Mouse (Mus musculus) layer of hippocampus, adult 9-10 months (tissue): ENCODE data around the gene Srrm4.
A peak's percentile ranks its signal among the peaks of the same experiment; 100 is the strongest.

Experiments used
- DNase-seq: peaks from one replicate; pipeline ENCODE4 v3.0.0; 2022; ENCODE audit warnings: low spot score

The Srrm4 gene

DNA sequence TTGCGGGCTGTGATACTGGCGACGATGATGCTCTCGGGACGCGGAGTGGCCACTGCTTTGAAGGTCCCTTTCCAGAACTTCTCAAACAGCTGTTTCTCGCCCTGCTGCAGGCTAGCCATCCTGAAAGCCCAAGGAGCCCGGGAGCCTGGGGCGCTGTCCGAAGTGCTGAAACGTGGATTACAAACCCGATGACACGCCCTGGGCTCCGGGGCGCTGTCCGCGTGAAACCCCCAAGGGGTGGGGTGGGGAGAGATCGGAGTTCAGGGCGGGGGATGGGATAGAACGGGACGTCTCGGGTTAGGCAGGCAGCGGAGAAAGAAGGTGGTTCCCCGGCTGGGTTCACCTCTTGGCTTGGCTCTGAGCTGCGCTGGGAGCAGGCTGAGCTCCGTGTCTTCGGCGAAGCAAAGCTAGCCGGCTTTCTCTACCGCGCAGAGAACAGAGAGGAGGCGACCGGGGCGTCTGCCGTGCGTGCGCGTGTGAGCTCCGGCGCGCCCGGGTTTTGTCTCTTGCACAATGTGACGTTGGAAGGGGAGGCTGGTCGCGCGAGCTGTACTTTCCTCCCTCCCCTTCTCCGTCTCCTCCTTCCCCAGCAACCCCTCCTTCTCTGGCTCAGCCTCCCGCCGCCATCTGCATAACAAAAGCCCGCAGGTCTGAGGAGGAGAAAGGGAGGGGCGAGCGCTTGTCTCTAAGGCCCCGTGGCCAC is at the start of gene Srrm4:
TSS of gene Srrm4 (minus strand) at position 472 of the 703 bp plus-strand sequence.
- DNase-seq, result peak; percentile 56

DNA sequence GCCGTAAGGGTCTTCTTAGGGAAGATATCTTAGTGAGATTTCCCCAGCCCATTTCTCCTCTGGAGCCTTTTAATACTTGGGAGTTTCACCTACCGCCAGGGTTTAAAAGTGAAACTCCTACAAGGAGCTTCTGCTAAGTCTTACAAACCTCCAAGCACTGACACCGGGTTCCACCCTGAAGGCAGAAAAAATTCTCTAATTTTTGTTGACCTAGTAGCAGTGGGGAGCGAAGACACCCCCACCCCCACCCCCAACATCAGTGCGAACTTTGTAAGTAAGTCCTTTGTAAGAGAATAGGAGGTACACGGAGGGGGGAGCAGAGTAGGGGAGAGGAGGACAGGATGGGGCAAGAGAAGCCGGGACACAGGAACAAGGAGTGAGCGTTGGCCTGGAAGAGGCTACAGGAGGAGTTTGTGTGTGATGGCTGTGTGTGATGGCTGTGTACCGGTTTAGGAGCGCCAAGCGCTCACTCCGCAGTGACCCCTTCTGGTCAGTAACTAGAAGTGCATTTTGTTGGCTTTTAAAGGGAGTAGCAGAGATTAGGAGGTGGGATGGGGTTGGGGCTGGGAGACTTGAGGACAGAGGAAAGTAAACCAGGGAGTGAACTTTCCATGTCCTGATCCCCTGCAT is 1.3 kb upstream of the Srrm4 start:
- no peak for DNase-seq

DNA sequence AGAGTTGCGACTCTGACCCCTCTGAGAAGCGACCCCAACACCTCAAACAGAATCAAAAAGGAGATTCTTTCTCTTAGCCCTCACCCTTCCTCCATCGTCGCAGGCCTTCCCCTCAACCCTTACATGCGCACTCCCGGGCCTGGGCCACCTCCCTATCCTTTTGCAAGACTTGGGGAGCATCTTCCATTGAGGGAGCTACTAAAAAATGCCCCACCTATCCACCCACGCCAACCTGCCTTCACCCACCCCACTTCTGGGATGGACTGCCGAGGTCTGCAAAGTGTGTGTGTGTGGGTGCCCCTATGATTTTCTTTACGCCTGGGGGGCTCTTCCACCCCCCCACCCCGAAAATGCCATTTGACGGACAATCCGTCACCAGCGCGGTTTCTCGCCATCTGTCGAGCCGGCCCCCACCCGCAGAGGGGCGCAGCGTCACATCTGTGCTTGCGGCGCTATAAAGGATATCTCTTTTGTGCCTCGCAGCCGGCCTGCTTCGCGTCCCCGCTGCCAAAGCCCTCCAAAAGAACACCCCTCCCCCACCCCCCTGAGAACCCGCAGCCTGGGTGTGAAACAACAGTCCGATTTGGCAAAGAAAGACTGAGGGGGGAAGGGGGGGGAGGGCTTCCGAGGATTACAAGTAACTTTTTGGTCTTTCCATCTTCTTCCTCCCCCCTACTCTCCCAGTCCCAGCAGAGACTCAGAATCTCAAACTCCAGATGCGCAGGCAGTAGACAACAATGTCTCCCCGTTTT is 608 bp upstream of the Srrm4 start:
- DNase-seq, result no peak

DNA sequence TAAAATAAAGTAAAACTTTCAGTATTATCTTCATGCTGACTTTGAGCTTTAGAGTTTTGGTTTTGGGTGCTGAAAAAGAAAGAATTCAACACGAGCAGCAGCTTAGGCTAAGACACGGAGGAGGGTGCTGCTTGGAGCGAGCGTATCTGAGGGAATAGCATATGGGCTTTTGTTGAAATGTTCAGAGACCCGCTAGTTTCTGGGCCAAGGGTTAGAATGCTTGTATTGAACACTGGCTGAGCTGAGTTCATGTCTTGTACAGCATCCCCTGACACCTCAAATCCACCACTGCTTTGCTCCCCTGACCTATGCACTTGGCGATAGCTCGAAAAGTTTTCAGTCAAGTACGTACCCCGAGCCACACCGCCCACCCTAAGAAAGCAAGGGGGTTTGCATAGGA is 919 bp downstream of the Srrm4 start:
- no peak for DNase-seq

DNA sequence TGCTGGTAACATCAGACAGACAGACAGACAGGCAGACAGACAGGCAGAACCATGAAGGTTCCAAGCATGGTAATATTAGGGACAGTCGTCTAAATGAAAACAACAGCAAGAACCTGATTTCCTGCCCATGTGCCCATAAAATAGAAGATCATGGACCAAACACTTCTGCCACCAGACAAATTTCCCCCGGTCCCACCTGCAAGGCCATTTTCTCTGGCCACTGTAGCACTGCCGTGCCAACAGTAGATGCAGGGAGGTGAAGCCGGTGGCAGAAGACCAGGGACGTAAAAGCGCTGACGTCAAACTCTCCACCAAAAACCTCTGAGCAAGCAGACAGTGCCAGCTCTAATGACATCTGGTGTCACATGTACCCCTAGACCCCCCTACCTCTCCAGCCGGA is 2.0 kb downstream of the Srrm4 start:
- DNase-seq, result no peak

DNA sequence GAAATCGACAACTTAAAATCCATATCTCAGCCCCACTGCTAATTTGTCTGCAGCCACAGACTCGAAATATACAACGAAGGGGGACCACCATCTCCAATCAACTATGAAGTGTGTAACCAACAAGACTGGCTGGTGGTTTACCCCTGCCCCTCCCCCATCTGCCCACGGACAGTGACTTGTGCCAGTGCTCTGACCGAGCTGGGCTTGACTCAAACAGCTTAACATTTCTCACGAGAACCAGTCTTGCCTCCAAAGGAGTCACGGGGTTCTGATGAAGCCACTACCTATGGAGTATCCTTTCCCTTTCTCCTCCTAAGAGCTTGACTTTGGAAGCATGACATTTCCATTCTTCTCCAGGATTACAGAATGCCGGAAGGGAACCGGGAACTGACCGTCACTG is 2.8 kb downstream of the Srrm4 start:
- DNase-seq, result no peak

DNA sequence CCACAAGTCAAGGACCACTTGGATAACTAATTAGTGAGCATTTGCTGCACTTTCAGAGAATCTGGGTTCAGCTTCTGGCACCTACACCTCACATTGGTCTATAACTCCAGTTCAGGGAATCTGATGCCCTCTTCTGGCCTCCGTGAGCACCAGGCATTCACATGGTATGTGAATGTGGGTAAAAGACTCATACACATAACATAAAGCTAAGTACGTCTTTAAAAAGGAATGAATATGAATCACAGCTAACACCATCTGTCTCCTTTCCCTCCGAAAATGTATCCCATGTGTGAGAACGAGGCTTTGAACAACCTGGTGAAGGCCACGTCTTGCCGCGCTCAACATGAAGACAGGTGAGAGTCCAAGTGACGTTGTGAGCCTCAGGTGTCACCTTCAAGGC is 12.1 kb downstream of the Srrm4 start:
- DNase-seq, result no peak

DNA sequence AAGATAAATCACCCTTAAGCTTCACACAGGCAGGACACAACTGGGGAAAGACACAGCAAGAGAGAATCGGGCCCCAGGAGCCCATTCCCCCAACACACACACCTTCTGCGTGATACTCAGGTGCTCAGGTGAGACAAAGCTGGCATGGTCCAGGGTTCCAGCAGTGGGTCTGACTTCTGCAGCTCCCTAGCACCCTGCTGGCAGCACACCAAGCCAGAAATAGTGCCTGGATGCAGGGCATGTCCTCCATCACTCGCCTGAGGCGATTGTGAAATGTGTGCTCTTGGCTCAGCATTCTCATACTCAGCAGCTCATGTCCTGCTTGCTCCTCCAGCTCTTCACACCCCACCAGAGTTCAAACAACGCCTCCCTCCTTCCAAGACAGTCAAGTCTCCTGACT is 14.5 kb downstream of the Srrm4 start:
- no peak for DNase-seq

DNA sequence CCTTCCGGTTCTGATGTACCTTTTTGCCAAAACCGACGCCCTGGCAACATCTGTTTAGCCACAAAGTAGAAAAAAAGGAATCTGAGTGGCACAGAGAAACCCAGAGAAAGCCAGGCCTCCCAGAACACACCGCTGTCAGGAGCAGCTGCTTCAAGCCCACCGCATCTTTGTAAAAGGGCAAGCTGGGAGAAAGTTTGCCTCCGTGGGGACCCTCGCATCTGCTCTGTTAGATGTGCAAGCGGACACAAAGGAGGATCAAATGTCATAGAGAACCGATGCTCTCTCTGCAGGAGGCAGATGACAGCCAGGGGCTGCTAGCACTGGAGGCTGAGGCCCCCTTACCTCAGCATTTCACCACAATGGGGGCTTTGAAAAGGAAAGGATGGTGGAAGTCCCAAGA is 18.3 kb downstream of the Srrm4 start:
- no peak for DNase-seq

DNA sequence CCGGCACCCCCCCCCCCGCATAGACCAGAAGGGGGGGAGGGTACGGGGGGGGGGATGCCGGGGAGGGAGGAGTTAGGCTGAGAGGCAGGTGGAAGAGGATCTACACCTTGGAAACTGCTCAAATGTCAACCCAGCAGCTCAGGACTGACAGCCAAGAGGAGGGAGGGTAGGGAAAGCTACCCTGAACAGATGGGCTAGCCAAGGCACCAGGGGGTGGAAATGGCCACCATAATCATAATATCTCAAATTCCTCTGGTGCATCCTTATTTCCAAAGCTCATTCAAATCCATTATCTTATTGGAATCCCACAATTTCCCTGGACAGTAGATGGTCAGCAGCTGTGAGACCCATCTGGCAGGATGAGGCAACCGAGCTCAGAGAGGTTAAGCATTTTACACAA is 19.7 kb downstream of the Srrm4 start:
- DNase-seq, result no peak

DNA sequence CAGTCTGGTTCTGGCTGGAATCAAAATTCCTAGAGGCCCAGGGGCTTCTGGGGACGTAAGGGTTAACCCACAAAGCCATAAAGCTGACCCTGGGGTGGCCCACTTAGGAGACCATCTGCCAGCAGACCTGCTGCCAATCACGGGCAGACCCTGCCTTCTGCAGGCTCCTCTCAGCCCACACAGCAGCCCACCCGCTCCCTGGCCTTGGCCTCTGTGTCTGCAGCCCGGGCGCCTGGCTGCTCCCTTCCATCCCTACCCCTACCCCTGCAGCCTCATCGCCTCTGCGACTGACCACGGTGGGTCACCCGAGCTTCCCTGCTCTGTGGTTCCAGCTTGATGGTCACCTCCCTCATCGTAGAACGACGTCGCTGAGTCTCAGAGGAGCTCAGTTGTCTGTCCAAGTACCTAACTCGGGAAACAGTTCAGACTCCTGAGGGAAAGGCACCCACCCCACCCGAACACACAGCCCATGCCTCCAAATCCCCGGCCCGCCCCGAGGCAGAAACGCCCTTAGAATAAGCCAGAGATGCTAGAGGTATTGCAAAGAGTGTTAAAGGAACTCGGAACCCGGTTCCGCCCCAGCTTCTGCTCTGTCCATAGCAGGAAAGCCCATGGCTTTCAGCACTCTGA is 20.3 kb downstream of the Srrm4 start:
- DNase-seq, result no peak

DNA sequence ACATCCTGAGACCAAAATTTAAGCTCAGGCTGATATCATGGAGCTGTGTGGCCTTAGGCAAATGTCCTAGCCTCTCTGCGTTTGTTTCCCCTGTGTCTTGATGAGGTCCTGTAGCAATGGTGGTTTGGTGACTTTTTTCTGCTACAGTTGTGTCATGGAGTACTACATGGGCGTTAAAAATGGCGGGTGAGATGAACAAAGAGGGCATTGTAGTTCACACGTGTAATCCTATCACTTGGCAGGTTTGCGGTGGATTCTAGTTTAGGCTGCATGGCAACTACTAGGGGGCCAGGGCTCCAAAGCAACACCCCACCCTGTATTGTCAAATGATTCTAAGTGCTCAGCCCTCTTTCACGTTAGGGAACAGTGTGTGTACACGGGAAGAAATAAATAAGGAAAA is 21.1 kb downstream of the Srrm4 start:
- no peak for DNase-seq

DNA sequence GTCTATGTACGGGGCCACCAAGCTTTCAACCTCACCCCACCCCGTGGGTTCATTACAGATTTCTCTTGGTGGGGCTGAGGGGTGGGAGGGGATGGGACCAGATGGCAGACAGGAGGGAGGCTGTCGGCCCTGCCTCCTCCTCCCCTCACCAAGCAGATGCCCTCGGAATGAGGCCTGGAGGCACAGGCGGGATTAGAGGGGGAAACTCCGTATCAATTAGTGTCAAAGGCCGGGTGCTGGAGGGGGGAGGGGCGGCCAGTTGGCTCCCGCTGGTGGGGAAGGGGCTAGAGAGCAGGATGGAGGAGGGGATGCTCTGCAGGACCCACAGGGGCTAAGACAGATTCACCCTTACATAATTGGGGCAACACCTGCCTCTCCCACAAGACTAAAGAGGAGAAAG is 22.0 kb downstream of the Srrm4 start:
- no peak for DNase-seq

DNA sequence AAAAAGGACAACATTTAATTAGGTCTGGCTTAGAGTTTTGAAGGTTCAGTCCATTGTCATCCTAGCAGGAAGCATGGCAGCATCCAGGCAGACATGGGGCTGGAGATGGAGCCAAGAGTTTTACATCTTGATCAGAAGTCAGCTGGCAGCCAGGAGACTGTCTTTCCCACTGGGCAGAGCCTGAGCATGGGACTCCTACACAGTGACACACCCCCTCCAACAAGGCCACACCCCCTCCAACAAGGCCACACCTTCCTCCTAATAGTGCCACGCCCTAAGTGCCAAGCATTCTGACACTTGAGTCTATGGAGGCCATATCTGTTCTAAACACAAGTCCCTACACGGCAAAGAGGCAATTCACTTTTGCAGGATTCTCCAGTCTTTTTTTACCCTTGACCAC is 23.6 kb downstream of the Srrm4 start:
- DNase-seq, result no peak

DNA sequence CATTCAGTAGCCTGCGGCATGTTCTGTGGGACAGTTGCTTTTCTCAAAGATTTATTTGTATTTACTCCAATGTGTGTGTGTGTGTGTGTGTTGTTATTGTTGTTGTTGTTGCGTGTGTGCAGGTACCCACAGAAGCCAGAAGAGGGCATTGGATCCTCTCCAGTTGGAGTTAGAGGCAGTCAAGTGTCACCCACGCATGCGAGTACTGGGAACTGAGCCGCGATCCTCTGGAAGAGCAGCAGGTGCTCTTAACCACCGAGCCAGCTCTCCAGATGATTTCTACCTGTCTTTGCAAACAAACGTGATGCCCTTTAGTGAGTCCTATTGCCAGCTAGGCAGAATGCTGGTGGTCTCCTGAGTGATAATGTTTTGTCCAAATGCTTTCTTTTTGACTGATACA is 24.3 kb downstream of the Srrm4 start:
- DNase-seq, result no peak

DNA sequence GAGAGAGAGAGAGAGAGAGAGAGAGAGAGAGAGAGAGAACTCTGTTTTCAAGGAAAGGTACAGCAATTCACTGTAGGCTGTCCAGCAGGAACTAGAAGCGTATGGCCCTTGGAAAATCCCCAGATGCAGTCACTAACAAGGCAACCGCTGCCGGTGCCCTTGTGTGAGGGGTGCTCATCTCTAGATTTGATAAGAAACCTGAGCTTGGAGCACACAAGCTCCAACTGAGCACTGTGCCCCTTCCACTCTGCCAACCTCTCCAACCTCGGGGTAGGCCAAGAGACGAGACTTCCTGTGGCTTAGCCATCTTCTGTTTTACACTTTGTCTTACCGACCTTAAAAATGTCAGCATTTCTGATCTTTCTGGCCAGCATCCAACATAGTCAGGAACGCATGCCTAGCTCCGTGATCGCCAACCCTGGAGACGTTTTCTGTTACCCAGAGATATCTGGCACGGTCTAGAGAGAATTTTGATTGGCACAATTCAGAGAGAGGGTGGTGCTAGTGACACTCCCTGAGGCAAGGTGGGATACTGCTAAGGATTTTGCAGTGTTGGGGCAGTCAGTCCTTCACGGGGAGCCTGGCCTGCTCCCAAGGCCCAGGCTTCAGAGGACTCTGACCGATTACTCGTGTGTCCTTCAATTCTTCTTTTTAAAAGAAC is 25.1 kb downstream of the Srrm4 start:
- DNase-seq, result no peak

DNA sequence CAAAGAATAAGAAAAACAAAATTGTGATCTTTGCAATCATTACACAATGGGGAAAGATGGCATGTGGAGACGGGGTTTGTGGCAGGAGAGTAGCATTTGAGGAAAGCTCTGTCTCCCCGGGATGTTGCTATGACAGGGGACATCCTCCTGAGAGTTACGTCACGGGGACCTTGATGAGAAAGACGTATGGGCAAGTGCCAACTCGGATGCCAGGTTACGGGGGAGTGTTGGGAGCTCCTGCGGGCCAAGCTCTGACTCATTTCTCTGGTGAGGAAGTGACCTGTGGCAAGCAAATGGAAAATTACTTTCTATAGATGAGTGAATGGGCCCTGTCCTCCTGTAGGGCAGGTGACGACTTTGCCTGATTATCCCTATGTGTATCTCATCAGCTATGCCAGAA is 26.0 kb downstream of the Srrm4 start:
- no peak for DNase-seq

DNA sequence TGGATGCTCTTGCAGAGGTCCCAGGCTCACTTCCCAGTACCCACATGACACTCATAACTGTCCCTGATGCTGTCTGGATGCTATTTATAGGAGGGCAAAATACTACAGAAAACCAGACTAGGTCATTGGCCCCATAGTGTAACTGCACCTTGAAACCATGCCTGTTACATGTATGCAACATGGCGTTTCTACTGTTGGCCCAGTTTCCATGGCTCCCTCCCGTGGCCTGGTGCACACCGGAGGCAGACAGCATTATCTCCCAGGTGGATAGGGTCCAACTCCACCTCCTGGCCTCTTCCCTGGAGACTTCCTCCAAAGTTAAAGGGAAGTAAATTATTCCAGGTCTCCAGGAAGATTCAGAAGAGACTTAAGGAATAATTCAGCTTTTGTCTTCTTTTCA is 27.2 kb downstream of the Srrm4 start:
- no peak for DNase-seq

DNA sequence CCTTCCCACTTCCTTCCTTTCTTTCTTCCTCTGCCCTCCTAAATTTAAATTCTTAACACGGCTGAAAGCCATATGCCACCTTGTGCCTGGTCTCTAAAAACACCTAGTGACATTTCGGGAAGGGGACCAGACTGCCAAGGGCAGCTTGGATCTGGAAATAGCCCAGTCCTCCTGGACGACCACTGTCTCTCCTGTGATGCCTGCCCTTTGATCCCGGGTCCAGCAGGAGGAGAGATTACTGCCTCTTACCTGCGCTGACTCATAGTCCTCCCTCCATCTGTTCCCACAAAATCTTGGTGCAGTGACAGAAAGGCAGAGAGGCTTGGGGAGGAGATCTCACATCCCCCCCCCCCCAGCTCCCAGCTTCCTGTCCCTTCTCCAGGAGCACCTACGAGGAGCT is 27.9 kb downstream of the Srrm4 start:
- DNase-seq, result no peak

DNA sequence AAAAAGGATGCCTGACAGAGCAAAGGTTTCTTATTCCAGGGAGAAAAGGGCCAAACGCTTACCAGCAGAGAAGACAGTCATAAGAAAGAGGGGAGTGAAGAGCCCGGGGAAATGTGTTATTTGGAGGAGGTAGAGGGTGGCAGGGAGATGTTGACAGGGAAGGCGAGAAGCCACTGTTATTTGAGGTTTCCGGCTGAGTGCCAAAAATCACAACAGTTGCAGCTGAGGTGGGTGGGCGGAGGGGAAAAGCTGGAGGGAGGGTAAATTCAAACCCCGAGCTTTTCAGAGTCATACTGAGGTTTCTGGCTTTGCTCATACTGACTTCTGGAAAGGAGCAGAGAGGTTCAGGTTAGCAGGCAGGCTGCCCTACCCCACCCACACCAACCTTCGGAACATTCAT is 32.5 kb downstream of the Srrm4 start:
- DNase-seq, result no peak

DNA sequence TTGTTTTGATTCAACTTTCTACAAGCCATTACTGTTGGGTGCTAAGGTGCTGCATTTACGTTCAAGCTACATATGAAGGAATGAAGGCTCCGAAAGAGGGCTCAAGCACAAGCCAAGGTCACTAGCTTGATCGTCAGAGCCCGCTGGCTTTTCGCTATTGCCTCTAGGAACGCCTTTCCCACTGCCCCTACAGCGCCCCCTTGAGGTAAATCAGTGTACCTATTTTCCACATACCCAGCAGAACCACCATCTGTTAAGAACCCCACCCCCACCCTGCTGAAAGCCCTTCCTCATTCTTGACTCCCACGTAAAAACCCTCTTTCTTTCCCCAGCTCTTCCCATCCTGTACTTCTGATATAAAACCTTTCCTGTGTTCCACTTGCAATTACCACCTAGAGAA is 35.0 kb downstream of the Srrm4 start:
- DNase-seq, result no peak

DNA sequence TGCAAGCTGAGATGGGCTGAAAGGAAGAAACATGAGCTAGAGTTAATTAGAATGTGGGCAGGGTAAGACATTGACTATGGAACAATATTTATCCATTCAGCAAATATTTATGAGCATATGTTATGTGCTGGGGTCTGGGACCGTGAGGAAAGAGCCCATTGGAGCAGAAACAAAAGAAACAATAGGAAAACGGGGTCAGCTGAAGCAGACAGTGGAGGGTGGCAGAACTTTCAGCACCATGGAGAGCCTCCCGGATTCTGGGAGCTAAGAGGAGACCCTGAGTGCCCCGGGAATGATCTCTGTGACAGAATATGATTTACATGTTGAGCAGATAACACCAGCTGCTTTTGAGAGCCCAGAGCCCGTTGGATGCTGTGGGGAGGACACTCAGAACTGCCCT is 37.7 kb downstream of the Srrm4 start:
- no peak for DNase-seq

DNA sequence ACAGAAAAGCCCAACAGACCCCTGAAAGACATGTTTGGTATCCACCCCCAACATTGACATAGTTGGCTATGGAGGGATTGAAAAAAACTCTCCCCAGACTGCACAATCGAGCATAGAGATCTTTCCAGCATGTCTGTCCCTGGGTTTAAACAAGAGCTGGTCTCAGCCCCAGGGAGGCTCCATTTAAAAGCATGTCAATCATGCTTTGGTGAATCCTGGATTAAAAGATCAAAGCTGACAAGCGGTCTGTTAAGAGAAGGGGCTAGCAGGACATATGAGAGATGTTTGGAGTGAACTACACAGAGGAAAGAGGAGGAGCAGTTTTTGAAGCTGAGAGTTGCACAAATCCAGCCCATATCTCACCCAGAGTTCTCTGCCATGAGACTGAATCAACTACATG is 38.5 kb downstream of the Srrm4 start:
- DNase-seq, result no peak
